Mouse (Mus musculus) hindbrain, embryonic 16.5 days (tissue): ENCODE data around the gene Plpp1. TPM values are rescaled to one million over a fixed set of nuclear protein-coding genes. Genes with fewer than 3 reads are reported as not detected.

Source experiments
- ATAC-seq: fragments of 200-750 bp; cut with Nextera tagmentation; 2 replicates; pipeline ENCODE4 v1.8.0; 2017; ENCODE audit warnings: moderate TSS enrichment, moderate library complexity
- H3K27ac ChIP-seq: fragments of 300-500 bp; sonication (generic); 2 replicates; pipeline ENCODE4 v1.5.1; 2014; ENCODE audit warnings: low read depth, mild to moderate bottlenecking, control low read depth, low read length, moderate library complexity
- H3K27me3 ChIP-seq: fragments of 300-500 bp; sonication (generic); replicated peaks from 2 replicates; pipeline ENCODE4 v1.6.1; 2014; ENCODE audit warnings: low read length; ENCODE audit not compliant: control insufficient read depth, insufficient read depth
- H3K36me3 ChIP-seq: fragments of 300-500 bp; sonication (generic); 2 replicates; pipeline ENCODE4 v1.6.1; 2014; ENCODE audit warnings: mild to moderate bottlenecking, low read length, moderate library complexity, mixed read lengths; ENCODE audit not compliant: control insufficient read depth, insufficient read depth
- H3K4me1 ChIP-seq: fragments of 300-500 bp; sonication (generic); 2 replicates; pipeline ENCODE4 v1.6.1; 2014; ENCODE audit warnings: low read depth, low read length; ENCODE audit not compliant: control insufficient read depth, insufficient read depth
- H3K4me2 ChIP-seq: fragments of 300-500 bp; sonication (generic); 2 replicates; pipeline ENCODE4 v1.6.1; 2014; ENCODE audit warnings: mild to moderate bottlenecking, low read length, control low read depth, moderate library complexity
- H3K4me3 ChIP-seq: fragments of 300-500 bp; sonication (generic); 2 replicates; pipeline ENCODE4 v1.5.1; 2014; ENCODE audit warnings: mild to moderate bottlenecking, low read length, control low read depth, moderate library complexity
- H3K9ac ChIP-seq: fragments of 300-500 bp; sonication (generic); 2 replicates; pipeline ENCODE4 v1.6.1; 2014; ENCODE audit warnings: low read depth, mild to moderate bottlenecking, control low read depth, low read length, moderate library complexity
- H3K9me3 ChIP-seq: fragments of 300-500 bp; sonication (generic); 2 replicates; pipeline ENCODE4 v1.6.1; 2014; ENCODE audit warnings: mild to moderate bottlenecking, low read length, moderate library complexity; ENCODE audit not compliant: control insufficient read depth
- WGBS: fragments of 180-500 bp; shearing (Covaris S2); extraction: QIAGEN DNeasy Blood & Tissue Kit; methylation state at CpG from one replicate; pipeline ENCODE4 v1.1.7; 2014; 5-methylcytosine and 5-hydroxymethylcytosine counted together
- polyA plus RNA-seq: library from polyadenylated mRNA; unstranded; fragments of >200 nt; fragmentation: Nextera tagmentation; extraction: Ambion mirVana; gene quantifications from 2 replicates; pipeline ENCODE4 v1.2.1, GENCODE M21; 2015

Plpp1 gene
- polyA plus RNA-seq, 1 experiment from 2014 or later: 85.8 TPM

DNA sequence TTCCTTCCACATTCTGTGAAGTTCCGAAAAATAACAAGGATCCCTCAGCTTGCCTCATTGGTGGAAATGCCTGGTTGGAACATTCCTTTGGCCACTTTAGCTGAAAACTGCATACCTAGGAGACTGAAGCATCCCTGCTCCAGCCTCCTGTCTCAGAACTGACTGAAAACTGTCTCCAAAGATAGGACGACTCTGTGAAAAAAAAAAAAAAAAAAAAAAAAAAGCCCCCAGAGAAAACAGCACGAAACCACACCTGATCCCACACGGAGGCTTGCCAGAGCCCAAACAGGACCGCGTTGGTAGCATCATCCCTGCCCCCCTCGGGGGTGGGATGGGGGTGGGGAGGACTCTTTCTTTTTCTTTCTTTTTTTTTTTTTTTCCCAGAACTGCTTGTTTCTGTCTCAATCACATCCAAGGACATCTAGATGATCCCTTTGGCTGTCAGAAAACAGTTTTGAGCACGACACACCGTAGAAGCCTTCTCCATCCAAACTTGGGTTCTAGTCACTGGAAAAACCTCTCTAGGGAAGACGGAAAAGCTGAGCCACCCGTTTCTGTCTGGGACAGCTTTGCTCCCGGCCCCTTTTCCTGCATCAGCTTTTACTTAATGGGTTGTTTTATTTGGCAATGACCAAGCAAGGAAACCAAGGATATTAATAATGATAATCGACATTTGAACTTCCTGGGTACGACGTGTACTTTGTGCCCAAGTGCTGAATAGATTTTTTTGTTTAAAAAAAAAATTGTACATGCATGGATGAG, 29.0 kb upstream of the Plpp1 start:
- H3K27me3 ChIP-seq: no peaks in the 10 kb centered on the region
- H3K9me3 ChIP-seq: peaks cover 9% of the 10 kb centered on the region
- 35% methylated on average over 15 of the region's 15 CpGs for WGBS
- H3K9ac ChIP-seq: no peak overlapping the region
- H3K27ac ChIP-seq: no peak overlapping the region
- ATAC-seq: no peak
- no peaks in the 10 kb centered on the region; the same call in none of the 2 replicates for H3K4me1 ChIP-seq
- no peak overlapping the region for H3K4me3 ChIP-seq
- peak overlapping the region; percentile 27 for H3K4me2 ChIP-seq
- no peaks in the 10 kb centered on the region for H3K36me3 ChIP-seq

DNA sequence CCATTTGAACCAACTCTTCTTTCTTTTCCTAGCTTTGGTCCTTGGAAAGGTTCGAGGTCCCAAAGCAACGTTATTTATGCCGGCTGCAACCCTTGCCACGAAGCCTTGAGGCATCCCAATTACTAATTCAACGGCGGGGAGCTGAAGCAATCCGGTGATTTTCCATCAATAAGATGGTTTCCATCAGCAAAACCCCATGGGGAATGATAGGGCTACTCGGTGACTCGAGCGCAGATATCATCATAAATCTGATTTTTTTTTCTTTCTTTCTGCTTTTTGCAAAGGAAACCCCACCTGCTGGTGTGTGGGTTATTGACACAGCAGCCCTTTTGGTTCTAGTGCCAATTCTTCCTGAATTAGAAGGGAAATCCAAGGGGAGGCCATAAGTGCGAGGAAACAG, 28.3 kb upstream of the Plpp1 start:
- H3K9me3 ChIP-seq: peaks cover 6% of the 10 kb centered on the region
- WGBS: 53% methylated on average over 11 of the region's 11 CpGs
- no peak overlapping the region for H3K9ac ChIP-seq
- H3K27ac ChIP-seq: no peak overlapping the region
- H3K36me3 ChIP-seq: no peaks in the 10 kb centered on the region
- ATAC-seq: no peak
- H3K27me3 ChIP-seq: no peaks in the 10 kb centered on the region
- H3K4me1 ChIP-seq: no peaks in the 10 kb centered on the region; the same call in none of the 2 replicates
- H3K4me2 ChIP-seq: no peak overlapping the region
- no peak overlapping the region for H3K4me3 ChIP-seq

DNA sequence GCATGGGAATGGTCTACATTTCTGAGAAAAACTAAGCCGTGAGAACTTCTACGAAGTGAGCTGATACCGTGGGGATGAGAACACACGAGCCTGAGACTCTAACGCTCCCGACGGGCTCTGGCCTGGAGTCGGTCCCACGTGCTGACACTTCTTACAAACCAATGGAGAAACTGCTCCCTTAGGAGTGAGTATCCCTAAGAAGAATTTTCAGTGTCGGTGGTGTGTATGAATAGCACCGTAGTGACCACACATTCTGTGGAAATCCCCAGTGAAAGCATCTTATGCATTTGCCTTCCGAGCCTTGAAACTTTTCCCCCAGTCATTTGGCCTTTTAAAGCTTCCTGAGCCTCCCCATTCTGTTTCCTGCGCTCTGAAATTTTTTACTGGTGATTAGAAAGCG, 27.7 kb upstream of the Plpp1 start:
- Histone ChIP-seq H3K9me3 (no peaks in the 10 kb centered on the region; the same call in 1 of the 2 replicates), H3K36me3 (no peaks in the 10 kb centered on the region), H3K4me1 (no peaks in the 10 kb centered on the region; the same call in none of the 2 replicates), H3K9ac (no peak overlapping the region), H3K27ac (no peak overlapping the region), H3K4me3 (no peak overlapping the region), H3K4me2 (no peak overlapping the region), H3K27me3 (no peaks in the 10 kb centered on the region)
- no peak for ATAC-seq
- 83% methylated on average over 14 of the region's 14 CpGs for WGBS

DNA sequence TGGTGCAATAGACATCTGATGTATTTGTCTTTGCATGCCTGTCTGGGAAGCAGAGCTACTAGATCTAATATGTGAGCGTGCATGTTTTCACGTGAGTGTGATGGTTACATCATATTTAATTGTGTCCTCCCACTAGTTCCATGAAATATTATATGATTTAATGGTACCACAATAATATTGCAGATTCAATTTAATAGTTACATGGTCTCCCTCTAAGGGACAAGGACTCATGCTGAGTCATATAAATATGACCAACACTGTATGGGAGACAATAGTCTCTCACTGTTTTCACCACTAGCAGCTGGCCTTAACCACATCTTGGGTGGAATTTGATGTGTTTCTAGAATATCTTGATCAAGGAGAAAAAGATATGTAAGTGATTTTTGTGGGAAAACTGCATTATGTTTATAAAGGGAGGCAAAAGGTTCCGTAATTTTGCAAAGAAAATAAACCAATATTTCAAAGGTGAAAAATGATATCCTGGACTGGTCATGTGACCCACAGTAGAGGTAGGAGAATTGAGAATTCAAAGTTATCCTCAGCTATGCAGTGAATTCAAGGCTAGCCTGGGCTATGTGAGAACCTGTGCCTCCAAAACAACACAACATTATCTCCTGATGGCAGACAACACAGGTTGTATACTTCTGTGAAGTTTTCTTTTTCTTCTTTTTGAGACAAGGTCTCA, 26.5 kb upstream of the Plpp1 start:
- no peaks in the 10 kb centered on the region for H3K36me3 ChIP-seq
- ATAC-seq: no peak
- H3K9ac ChIP-seq: no peak overlapping the region
- no peak overlapping the region for H3K27ac ChIP-seq
- WGBS: 96% methylated on average over 3 of the region's 3 CpGs
- H3K9me3 ChIP-seq: no peaks in the 10 kb centered on the region
- H3K4me2 ChIP-seq: no peak overlapping the region
- H3K4me3 ChIP-seq: no peak overlapping the region
- no peaks in the 10 kb centered on the region; the same call in none of the 2 replicates for H3K4me1 ChIP-seq
- no peaks in the 10 kb centered on the region for H3K27me3 ChIP-seq

DNA sequence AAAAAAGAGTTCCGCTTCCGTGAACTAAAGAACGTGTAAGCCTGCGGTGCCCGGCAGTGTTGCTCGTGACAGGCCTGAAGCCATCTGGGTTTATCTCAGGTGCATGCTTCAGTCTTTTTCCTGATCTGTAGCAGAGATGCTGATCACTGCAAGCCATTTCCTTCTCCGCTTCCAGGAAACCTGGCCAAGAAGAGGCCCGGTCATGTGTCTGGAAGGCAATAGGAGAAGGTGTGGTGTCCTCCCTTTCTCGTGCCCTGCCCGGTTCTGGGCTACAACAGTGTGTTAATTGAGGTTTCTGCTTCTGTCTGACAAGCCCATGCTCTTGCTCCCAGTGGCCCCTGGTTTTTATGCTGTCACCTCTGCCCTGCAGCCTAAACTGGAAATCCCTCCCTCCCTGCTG, 24.7 kb upstream of the Plpp1 start:
- H3K9me3 ChIP-seq: no peaks in the 10 kb centered on the region
- ATAC-seq: no peak

DNA sequence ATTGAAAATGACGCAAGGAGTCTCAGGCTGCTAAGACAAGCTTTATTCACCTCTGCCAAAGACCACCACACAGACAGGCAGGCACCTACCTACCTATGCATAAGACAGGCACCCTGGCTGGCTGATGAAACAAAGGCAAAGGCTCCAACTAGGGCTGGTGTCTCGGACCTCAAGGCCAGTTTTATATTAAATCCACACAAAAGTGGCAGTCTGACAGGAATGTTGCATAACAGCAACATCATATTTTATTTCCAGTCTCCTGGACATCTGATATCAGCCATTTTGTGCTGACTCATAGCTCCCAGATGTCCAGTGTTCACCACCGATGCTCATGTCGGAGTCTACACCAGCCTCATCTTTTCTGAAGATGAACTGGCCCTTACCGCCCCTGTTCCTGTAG, 22.2 kb upstream of the Plpp1 start:
- no peak overlapping the region for H3K4me2 ChIP-seq
- no peak for ATAC-seq
- 93% methylated on average over 5 of the region's 5 CpGs for WGBS
- no peak overlapping the region for H3K27ac ChIP-seq
- H3K36me3 ChIP-seq: no peaks in the 10 kb centered on the region
- H3K9me3 ChIP-seq: no peaks in the 10 kb centered on the region
- H3K9ac ChIP-seq: no peak overlapping the region
- H3K4me3 ChIP-seq: no peak overlapping the region
- no peaks in the 10 kb centered on the region for H3K4me1 ChIP-seq
- H3K27me3 ChIP-seq: no peaks in the 10 kb centered on the region

More for the DNA sequence above, 24.7 kb upstream of the Plpp1 start:
- H3K36me3 ChIP-seq: no peaks in the 10 kb centered on the region
- no peak overlapping the region for H3K27ac ChIP-seq
- no peaks in the 10 kb centered on the region for H3K27me3 ChIP-seq
- 87% methylated on average over 10 of the region's 10 CpGs for WGBS
- H3K9ac ChIP-seq: no peak overlapping the region
- no peak overlapping the region for H3K4me3 ChIP-seq
- H3K4me1 ChIP-seq: no peaks in the 10 kb centered on the region; the same call in none of the 2 replicates
- H3K4me2 ChIP-seq: no peak overlapping the region

DNA sequence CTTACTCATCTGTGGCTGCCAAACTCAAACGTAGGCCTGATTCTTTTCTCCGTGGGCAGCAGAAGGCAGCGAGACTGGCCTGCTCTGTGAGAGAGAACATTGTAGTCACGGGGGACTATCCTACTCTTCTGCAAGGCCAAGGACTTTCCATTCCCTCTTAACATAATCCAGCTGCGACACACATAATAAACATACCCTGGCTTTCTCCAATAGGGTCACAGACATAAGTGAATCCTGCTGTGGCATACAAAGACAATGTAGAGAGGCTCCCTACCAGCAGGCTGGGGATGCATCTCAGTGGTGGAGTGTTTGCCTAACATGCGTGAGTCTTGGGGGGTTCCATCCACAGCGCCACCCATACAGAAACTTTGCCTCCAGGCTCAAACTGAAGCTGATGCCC, 15.3 kb upstream of the Plpp1 start:
- H3K4me2 ChIP-seq: no peak overlapping the region
- no peaks in the 10 kb centered on the region for H3K9me3 ChIP-seq
- no peak for ATAC-seq
- 65% methylated on average over 7 of the region's 7 CpGs for WGBS
- H3K27ac ChIP-seq: no peak overlapping the region
- no peaks in the 10 kb centered on the region for H3K36me3 ChIP-seq
- no peaks in the 10 kb centered on the region for H3K27me3 ChIP-seq
- no peak overlapping the region for H3K9ac ChIP-seq
- no peaks in the 10 kb centered on the region for H3K4me1 ChIP-seq
- H3K4me3 ChIP-seq: no peak overlapping the region

DNA sequence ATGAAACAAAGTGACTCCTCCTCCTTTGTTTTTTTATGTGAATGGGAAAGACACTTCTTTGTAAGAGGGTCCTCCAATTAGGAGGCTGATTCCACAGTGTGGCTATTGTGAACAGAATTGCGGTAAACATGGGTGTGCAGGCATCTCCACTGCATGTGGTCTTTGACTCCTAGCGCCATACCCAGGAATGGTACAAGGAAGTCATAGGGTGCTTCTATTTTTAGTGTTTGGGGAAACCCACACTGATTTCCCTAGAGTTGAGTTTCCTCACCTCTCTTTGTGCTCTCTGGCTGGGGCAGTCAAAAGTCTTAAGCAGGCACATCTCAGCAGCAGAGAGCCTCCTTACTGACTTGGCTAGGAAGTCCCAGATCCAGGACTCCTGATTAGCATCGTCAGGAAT, 14.4 kb upstream of the Plpp1 start:
- WGBS: 31% methylated on average over 3 of the region's 3 CpGs
- H3K27ac ChIP-seq: no peak overlapping the region
- H3K9me3 ChIP-seq: no peaks in the 10 kb centered on the region
- H3K4me3 ChIP-seq: no peak overlapping the region
- H3K4me1 ChIP-seq: no peaks in the 10 kb centered on the region
- H3K4me2 ChIP-seq: no peak overlapping the region
- H3K36me3 ChIP-seq: no peaks in the 10 kb centered on the region
- ATAC-seq: no peak
- no peaks in the 10 kb centered on the region for H3K27me3 ChIP-seq
- H3K9ac ChIP-seq: no peak overlapping the region

DNA sequence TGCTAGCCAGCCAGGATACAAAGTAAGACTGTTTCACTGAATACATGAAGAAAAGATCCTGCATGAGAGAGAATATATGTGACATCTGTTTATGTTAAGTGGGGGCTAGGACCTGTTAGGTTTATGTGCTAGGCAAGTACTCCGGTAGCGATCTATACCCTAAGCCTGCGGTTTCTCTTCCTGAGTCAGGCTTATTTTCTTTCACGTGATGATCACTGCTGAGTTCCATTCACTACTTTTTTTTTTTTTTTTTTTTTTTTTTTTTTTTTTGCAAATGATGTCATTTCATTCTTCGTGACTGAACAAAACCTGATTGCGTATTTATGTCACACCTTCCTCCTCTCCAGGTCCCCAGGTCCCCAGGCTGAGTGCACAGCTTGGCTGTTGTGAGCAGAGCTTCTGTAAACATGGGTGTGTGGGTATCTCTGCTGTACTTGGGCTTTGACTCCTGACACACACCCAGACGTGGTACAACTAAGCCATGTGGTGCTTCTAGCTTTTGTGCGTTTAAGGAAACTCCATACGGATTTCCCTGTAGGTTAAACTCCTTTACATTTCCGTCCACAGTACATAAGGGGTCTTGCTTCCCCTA, 13.6 kb upstream of the Plpp1 start:
- H3K4me2 ChIP-seq: no peak overlapping the region
- H3K4me1 ChIP-seq: no peaks in the 10 kb centered on the region
- H3K27ac ChIP-seq: no peak overlapping the region
- no peaks in the 10 kb centered on the region for H3K9me3 ChIP-seq
- H3K27me3 ChIP-seq: no peaks in the 10 kb centered on the region
- no peak overlapping the region for H3K4me3 ChIP-seq
- H3K36me3 ChIP-seq: no peaks in the 10 kb centered on the region
- no peak for ATAC-seq
- WGBS: 79% methylated on average over 10 of the region's 10 CpGs
- H3K9ac ChIP-seq: no peak overlapping the region
